Mouse (Mus musculus): ENCODE results near the gene March6. TPM values are rescaled to one million over a fixed set of nuclear protein-coding genes. Genes with fewer than 3 reads are reported as not detected.

The March6 gene
- polyA plus RNA-seq, 1 experiment from 2014 or later, result 15.8 TPM

- Histone ChIP-seq H3K4me1 (ENCODE audit: control insufficient read depth, low read depth, low read length) (peaks cover 32% of the 10 kb centered on the region), H3K27me3 (ENCODE audit: control insufficient read depth, insufficient read depth, low read depth, low read length) (no peaks in the 10 kb centered on the region), H3K9ac (ENCODE audit: low read depth, low read length) (peak overlapping the region; percentile 95), H3K4me3 (ENCODE audit: low read depth, low read length) (peak overlapping the region; percentile 85), H3K27ac (ENCODE audit: low read length) (peak overlapping the region; percentile 97), H3K4me2 (ENCODE audit: low read depth, low read length) (peak overlapping the region; percentile 64), H3K9me3 (replicated peaks; ENCODE audit: control insufficient read depth, low read length) (no peaks in the 10 kb centered on the region), H3K36me3 (ENCODE audit: control insufficient read depth, insufficient read depth) (no peaks in the 10 kb centered on the region)
- under 1% methylated on average over 56 of the region's 56 CpGs for WGBS (ENCODE audit: insufficient replicate concordance)
- peak; percentile 8 for ATAC-seq (ENCODE audit: low read depth)
These were observed 818 bp downstream of the March6 start for GRCm38 (mm10) chr15:31529811-31530658.

GRCm38 (mm10) chr15:31529103-31529502 lies 1.8 kb downstream of the March6 start:
- H3K4me1 ChIP-seq (ENCODE audit: control insufficient read depth, low read depth, low read length), result peaks cover 23% of the 10 kb centered on the region
- H3K27ac ChIP-seq (ENCODE audit: low read length), result no peak overlapping the region
- H3K9ac ChIP-seq (ENCODE audit: low read depth, low read length), result peak overlapping the region; percentile 41
- no peak for ATAC-seq (ENCODE audit: low read depth)
- H3K9me3 ChIP-seq (replicated peaks; ENCODE audit: control insufficient read depth, low read length), result no peaks in the 10 kb centered on the region
- H3K4me3 ChIP-seq (ENCODE audit: low read depth, low read length), result peak overlapping the region; percentile 85
- H3K27me3 ChIP-seq (ENCODE audit: control insufficient read depth, insufficient read depth, low read depth, low read length), result no peaks in the 10 kb centered on the region
- peak overlapping the region; percentile 64 for H3K4me2 ChIP-seq (ENCODE audit: low read depth, low read length)
- WGBS (ENCODE audit: insufficient replicate concordance), result 25% methylated on average over 6 of the region's 6 CpGs
- H3K36me3 ChIP-seq (ENCODE audit: control insufficient read depth, insufficient read depth), result no peaks in the 10 kb centered on the region

GRCm38 (mm10) chr15:31528477-31528876 lies 2.4 kb downstream of the March6 start:
- Histone ChIP-seq H3K27ac (ENCODE audit: low read length) (no peak overlapping the region), H3K9me3 (replicated peaks; ENCODE audit: control insufficient read depth, low read length) (no peaks in the 10 kb centered on the region), H3K4me2 (ENCODE audit: low read depth, low read length) (0 out of 2 replicates have a peak overlapping the region, but pooled peaks have one; percentile 64), H3K9ac (ENCODE audit: low read depth, low read length) (no peak overlapping the region), H3K4me3 (ENCODE audit: low read depth, low read length) (no peak overlapping the region), H3K4me1 (ENCODE audit: control insufficient read depth, low read depth, low read length) (peaks cover 23% of the 10 kb centered on the region), H3K27me3 (ENCODE audit: control insufficient read depth, insufficient read depth, low read depth, low read length) (no peaks in the 10 kb centered on the region), H3K36me3 (ENCODE audit: control insufficient read depth, insufficient read depth) (no peaks in the 10 kb centered on the region)
- whole genome bisulfite sequencing (ENCODE audit: insufficient replicate concordance), result 80% methylated on average over 4 of the region's 4 CpGs
- no peak for ATAC-seq (ENCODE audit: low read depth)

GRCm38 (mm10) chr15:31526463-31526862 lies 4.4 kb downstream of the March6 start:
- WGBS (ENCODE audit: insufficient replicate concordance), result 79% methylated on average over 1 of the region's 1 CpGs
- H3K4me1 ChIP-seq (ENCODE audit: control insufficient read depth, low read depth, low read length), result peaks cover 17% of the 10 kb centered on the region

GRCm38 (mm10) chr15:31519000-31519399 lies 11.9 kb downstream of the March6 start:
- no peak overlapping the region for H3K27ac ChIP-seq (ENCODE audit: low read length)
- H3K9ac ChIP-seq (ENCODE audit: low read depth, low read length), result no peak overlapping the region
- H3K27me3 ChIP-seq (ENCODE audit: control insufficient read depth, insufficient read depth, low read depth, low read length), result no peaks in the 10 kb centered on the region
- H3K36me3 ChIP-seq (ENCODE audit: control insufficient read depth, insufficient read depth), result no peaks in the 10 kb centered on the region
- H3K4me1 ChIP-seq (ENCODE audit: control insufficient read depth, low read depth, low read length), result peaks cover 16% of the 10 kb centered on the region
- H3K4me2 ChIP-seq (ENCODE audit: low read depth, low read length), result no peak overlapping the region
- H3K4me3 ChIP-seq (ENCODE audit: low read depth, low read length), result no peak overlapping the region
- WGBS (ENCODE audit: insufficient replicate concordance), result 38% methylated on average over 5 of the region's 5 CpGs
- no peak for ATAC-seq (ENCODE audit: low read depth)
- no peaks in the 10 kb centered on the region for H3K9me3 ChIP-seq (replicated peaks; ENCODE audit: control insufficient read depth, low read length)

More at GRCm38 (mm10) chr15:31526463-31526862, 4.4 kb downstream of the March6 start:
- Histone ChIP-seq H3K9me3 (replicated peaks; ENCODE audit: control insufficient read depth, low read length) (no peaks in the 10 kb centered on the region), H3K36me3 (ENCODE audit: control insufficient read depth, insufficient read depth) (no peaks in the 10 kb centered on the region), H3K4me2 (ENCODE audit: low read depth, low read length) (no peak overlapping the region), H3K9ac (ENCODE audit: low read depth, low read length) (no peak overlapping the region), H3K27me3 (ENCODE audit: control insufficient read depth, insufficient read depth, low read depth, low read length) (no peaks in the 10 kb centered on the region), H3K4me3 (ENCODE audit: low read depth, low read length) (no peak overlapping the region), H3K27ac (ENCODE audit: low read length) (no peak overlapping the region)
- ATAC-seq (ENCODE audit: low read depth), result no peak

GRCm38 (mm10) chr15:31518371-31518770 lies 12.5 kb downstream of the March6 start:
- Histone ChIP-seq H3K27me3 (ENCODE audit: control insufficient read depth, insufficient read depth, low read depth, low read length) (no peaks in the 10 kb centered on the region), H3K9me3 (replicated peaks; ENCODE audit: control insufficient read depth, low read length) (no peaks in the 10 kb centered on the region), H3K4me1 (ENCODE audit: control insufficient read depth, low read depth, low read length) (peaks cover 16% of the 10 kb centered on the region), H3K36me3 (ENCODE audit: control insufficient read depth, insufficient read depth) (no peaks in the 10 kb centered on the region), H3K9ac (ENCODE audit: low read depth, low read length) (no peak overlapping the region), H3K4me3 (ENCODE audit: low read depth, low read length) (no peak overlapping the region), H3K27ac (ENCODE audit: low read length) (no peak overlapping the region), H3K4me2 (ENCODE audit: low read depth, low read length) (no peak overlapping the region)
- WGBS (ENCODE audit: insufficient replicate concordance), result 47% methylated on average over 2 of the region's 2 CpGs
- no peak for ATAC-seq (ENCODE audit: low read depth)

GRCm38 (mm10) chr15:31517186-31517585 lies 13.7 kb downstream of the March6 start:
- Histone ChIP-seq H3K4me3 (ENCODE audit: low read depth, low read length) (no peak overlapping the region), H3K9me3 (replicated peaks; ENCODE audit: control insufficient read depth, low read length) (no peaks in the 10 kb centered on the region), H3K4me1 (ENCODE audit: control insufficient read depth, low read depth, low read length) (peaks cover 8% of the 10 kb centered on the region), H3K9ac (ENCODE audit: low read depth, low read length) (no peak overlapping the region), H3K27me3 (ENCODE audit: control insufficient read depth, insufficient read depth, low read depth, low read length) (no peaks in the 10 kb centered on the region), H3K4me2 (ENCODE audit: low read depth, low read length) (no peak overlapping the region), H3K27ac (ENCODE audit: low read length) (no peak overlapping the region), H3K36me3 (ENCODE audit: control insufficient read depth, insufficient read depth) (no peaks in the 10 kb centered on the region)
- ATAC-seq (ENCODE audit: low read depth), result no peak
- WGBS (ENCODE audit: insufficient replicate concordance), result 65% methylated on average over 1 of the region's 1 CpGs

GRCm38 (mm10) chr15:31511795-31512194 lies 19.1 kb downstream of the March6 start:
- no peak overlapping the region for H3K9ac ChIP-seq (ENCODE audit: low read depth, low read length)
- no peak overlapping the region for H3K4me3 ChIP-seq (ENCODE audit: low read depth, low read length)
- H3K36me3 ChIP-seq (ENCODE audit: control insufficient read depth, insufficient read depth), result no peaks in the 10 kb centered on the region
- whole genome bisulfite sequencing (ENCODE audit: insufficient replicate concordance), result 64% methylated on average over 1 of the region's 1 CpGs
- H3K4me2 ChIP-seq (ENCODE audit: low read depth, low read length), result no peak overlapping the region
- H3K4me1 ChIP-seq (ENCODE audit: control insufficient read depth, low read depth, low read length), result peaks cover 22% of the 10 kb centered on the region
- no peaks in the 10 kb centered on the region for H3K27me3 ChIP-seq (ENCODE audit: control insufficient read depth, insufficient read depth, low read depth, low read length)
- H3K27ac ChIP-seq (ENCODE audit: low read length), result no peak overlapping the region
- peak; percentile 52 for ATAC-seq (ENCODE audit: low read depth)
- H3K9me3 ChIP-seq (replicated peaks; ENCODE audit: control insufficient read depth, low read length), result no peaks in the 10 kb centered on the region

- Histone ChIP-seq H3K36me3 (ENCODE audit: control insufficient read depth, insufficient read depth) (no peaks in the 10 kb centered on the region), H3K9me3 (replicated peaks; ENCODE audit: control insufficient read depth, low read length) (no peaks in the 10 kb centered on the region), H3K4me2 (ENCODE audit: low read depth, low read length) (no peak overlapping the region), H3K27ac (ENCODE audit: low read length) (no peak overlapping the region), H3K9ac (ENCODE audit: low read depth, low read length) (no peak overlapping the region), H3K27me3 (ENCODE audit: control insufficient read depth, insufficient read depth, low read depth, low read length) (no peaks in the 10 kb centered on the region), H3K4me3 (ENCODE audit: low read depth, low read length) (no peak overlapping the region), H3K4me1 (ENCODE audit: control insufficient read depth, low read depth, low read length) (peaks cover 22% of the 10 kb centered on the region)
- peak; percentile 80 for ATAC-seq (ENCODE audit: low read depth)
These were observed 19.5 kb downstream of the March6 start for GRCm38 (mm10) chr15:31511406-31511771.

Measured in liver, embryonic 16.5 days (tissue).